Mouse (Mus musculus) spleen, postnatal 4 days (tissue): ENCODE measurements around the gene Eef1a2.
"Not testable (repeated sequence)": the region's sequence is repeated elsewhere in the genome, so short reads cannot be mapped to it uniquely, and the experiment has no call there.

Experiments used
- DNase-seq, 2 experiments: peaks; one replicate each; pipeline ENCODE4 v3.0.0; 2022; ENCODE audit warnings: low spot score in 2 of 2

The Eef1a2 gene

GRCm38 (mm10) chr2:181156248-181157121, at the start of gene Eef1a2:
Eef1a2 (minus strand) TSS chr2:181157014.
- no peak for DNase-seq

GRCm38 (mm10) chr2:181206118-181206517, 49.3 kb upstream of the Eef1a2 start:
- peak in 1 of 2 experiments; percentile 45 for DNase-seq

- no peak for DNase-seq
Observed at GRCm38 (mm10) chr2:181205678-181206077, 48.9 kb upstream of the Eef1a2 start.

GRCm38 (mm10) chr2:181202886-181203285, 46.1 kb upstream of the Eef1a2 start:
- no peak for DNase-seq

- DNase-seq, result no peak
Observed at GRCm38 (mm10) chr2:181202422-181202821, 45.6 kb upstream of the Eef1a2 start, which contains the start of gene Ptk6. Ptk6 (minus strand) TSS chr2:181202789.

- no peak for DNase-seq
Observed at GRCm38 (mm10) chr2:181201606-181202005, 44.8 kb upstream of the Eef1a2 start.

- DNase-seq, result no peak
Observed at GRCm38 (mm10) chr2:181196628-181197300, 40.0 kb upstream of the Eef1a2 start.

GRCm38 (mm10) chr2:181193044-181193443, 36.2 kb upstream of the Eef1a2 start:
- DNase-seq, result no peak

GRCm38 (mm10) chr2:181191936-181192335, 35.1 kb upstream of the Eef1a2 start:
- DNase-seq, result no peak

- not testable (repeated sequence) for DNase-seq
Observed at GRCm38 (mm10) chr2:181191385-181191784, 34.6 kb upstream of the Eef1a2 start.

GRCm38 (mm10) chr2:181189321-181189720, 32.5 kb upstream of the Eef1a2 start:
- DNase-seq, result no peak

- DNase-seq, result peak in 1 of 2 experiments; percentile 25
Observed at GRCm38 (mm10) chr2:181188681-181189080, 31.9 kb upstream of the Eef1a2 start.

- peak; percentile 91 to 93 for DNase-seq
Observed at GRCm38 (mm10) chr2:181187121-181188000, 30.5 kb upstream of the Eef1a2 start, which contains the start of gene Ppdpf. Ppdpf (plus strand) TSS chr2:181187247.

- DNase-seq, result peak; percentile 80 to 90
Observed at GRCm38 (mm10) chr2:181186635-181187034, 29.8 kb upstream of the Eef1a2 start.

GRCm38 (mm10) chr2:181180898-181181297, 24.1 kb upstream of the Eef1a2 start:
- DNase-seq, result no peak

- no peak for DNase-seq
Observed at GRCm38 (mm10) chr2:181178471-181178870, 21.7 kb upstream of the Eef1a2 start.

GRCm38 (mm10) chr2:181178015-181178414, 21.2 kb upstream of the Eef1a2 start:
- no peak for DNase-seq

- DNase-seq, result no peak
Observed at GRCm38 (mm10) chr2:181174646-181175045, 17.8 kb upstream of the Eef1a2 start.

GRCm38 (mm10) chr2:181166469-181166868, 9.7 kb upstream of the Eef1a2 start:
- no peak for DNase-seq

- no peak for DNase-seq
Observed at GRCm38 (mm10) chr2:181160821-181161220, 4.0 kb upstream of the Eef1a2 start.

GRCm38 (mm10) chr2:181159771-181160170, 3.0 kb upstream of the Eef1a2 start:
- DNase-seq, result no peak

- DNase-seq, result no peak
Observed at GRCm38 (mm10) chr2:181159091-181159514, 2.3 kb upstream of the Eef1a2 start.
